Mouse (Mus musculus) CH12.LX (cell line): ENCODE measurements around the gene Dpf3.

Source experiments
- CTCF ChIP-seq, 2 experiments: IDR thresholded peaks in 1 of 2; conservative IDR thresholded peaks in 1 of 2; 2 replicates each; pipeline ENCODE4 v1.5.1; 2011 to 2012; ENCODE audit warnings: low read depth in 2 of 2, low read length in 2 of 2, improper control_type of control experiment in 1 of 2, inconsistent platforms in 1 of 2, mild to moderate bottlenecking in 1 of 2, moderate library complexity in 1 of 2
- EP300 ChIP-seq: IDR thresholded peaks from 2 replicates; pipeline ENCODE4 v1.6.1; 2011; ENCODE audit warnings: low read length, improper control_type of control experiment
- HCFC1 ChIP-seq: IDR thresholded peaks from 2 replicates; pipeline ENCODE4 v1.6.1; 2012; ENCODE audit warnings: low read depth, mild to moderate bottlenecking, inconsistent platforms, low read length, improper control_type of control experiment
- IRF4 ChIP-seq: IDR thresholded peaks from 2 replicates; pipeline ENCODE4 v1.6.1; 2014; ENCODE audit warnings: low read depth, mild to moderate bottlenecking, inconsistent platforms, low read length, improper control_type of control experiment
- MAZ ChIP-seq: IDR thresholded peaks from 2 replicates; pipeline ENCODE4 v1.6.1; 2012; ENCODE audit warnings: low read depth, mild to moderate bottlenecking, inconsistent platforms, low read length, improper control_type of control experiment, moderate library complexity
- MEF2A ChIP-seq: IDR thresholded peaks from 2 replicates; pipeline ENCODE4 v1.6.1; 2014; ENCODE audit warnings: low read depth, mild to moderate bottlenecking, inconsistent platforms, low read length, improper control_type of control experiment, borderline replicate concordance
- NELFE ChIP-seq: IDR thresholded peaks from 2 replicates; pipeline ENCODE4 v1.6.1; 2011; ENCODE audit warnings: low read depth, low read length, improper control_type of control experiment
- POLR2A ChIP-seq: IDR thresholded peaks from 2 replicates; pipeline ENCODE4 v1.6.1; 2011; ENCODE audit warnings: low read depth, mild to moderate bottlenecking, improper control_type of control experiment, low read length
- POLR2AphosphoS2 ChIP-seq: IDR thresholded peaks from 2 replicates; pipeline ENCODE4 v1.6.1; 2011; ENCODE audit warnings: low read depth, low read length, improper control_type of control experiment
- SIN3A ChIP-seq: IDR thresholded peaks from 2 replicates; pipeline ENCODE4 v1.6.1; 2012; ENCODE audit warnings: low read length, improper control_type of control experiment, inconsistent platforms
- USF1 ChIP-seq: IDR thresholded peaks from 2 replicates; pipeline ENCODE4 v1.6.1; 2014; ENCODE audit warnings: low read depth, mild to moderate bottlenecking, inconsistent platforms, low read length, improper control_type of control experiment
- ZKSCAN1 ChIP-seq: IDR thresholded peaks from 2 replicates; pipeline ENCODE4 v1.6.1; 2012; ENCODE audit warnings: low read depth, inconsistent platforms, low read length, improper control_type of control experiment, borderline replicate concordance

- TF ChIP-seq CTCF (conservative IDR thresholded peaks at IDR 0.05 in 1 of 2, IDR thresholded peaks at IDR 0.05 in 1 of 2; ENCODE audit: low read depth in 2 of 2, low read length in 2 of 2) (no peak), EP300 (no peak), POLR2A (no peak), USF1 (no peak), MEF2A (no peak), SIN3A (no peak), HCFC1 (no peak), IRF4 (no peak), POLR2AphosphoS2 (no peak), ZKSCAN1 (no peak), NELFE (no peak), MAZ (no peak)
Measured at GRCm38 (mm10) chr12:83310567-83310966, 176.9 kb downstream of the Dpf3 start.
